Mouse (Mus musculus) liver, adult (tissue): ENCODE measurements around the gene Hp1bp3.

Experiments used
- GATA4 ChIP-seq: IDR thresholded peaks from 2 replicates; pipeline ENCODE4 v1.6.1; 2014; ENCODE audit warnings: mild to moderate bottlenecking, low read length; ENCODE audit not compliant: insufficient replicate concordance

The Hp1bp3 gene

GRCm38 (mm10) chr4:138216200-138216890 is at the start of gene Hp1bp3:
Hp1bp3 (plus strand) TSS chr4:138216296.
- TF ChIP-seq GATA4: no peak

- TF ChIP-seq GATA4: no peak
These were observed 49.6 kb upstream of the Hp1bp3 start for GRCm38 (mm10) chr4:138166519-138166918.

- no peak for TF ChIP-seq GATA4
These were observed 47.9 kb upstream of the Hp1bp3 start for GRCm38 (mm10) chr4:138168162-138168561.

GRCm38 (mm10) chr4:138169420-138169819 is 46.7 kb upstream of the Hp1bp3 start:
- no peak for TF ChIP-seq GATA4

GRCm38 (mm10) chr4:138172686-138173085 is 43.4 kb upstream of the Hp1bp3 start:
- TF ChIP-seq GATA4: no peak

- no peak for TF ChIP-seq GATA4
These were observed 36.7 kb upstream of the Hp1bp3 start for GRCm38 (mm10) chr4:138179391-138179790.

GRCm38 (mm10) chr4:138180719-138181118 is 35.4 kb upstream of the Hp1bp3 start:
- no peak for TF ChIP-seq GATA4

GRCm38 (mm10) chr4:138184056-138184455 is 32.0 kb upstream of the Hp1bp3 start:
- no peak for TF ChIP-seq GATA4

GRCm38 (mm10) chr4:138184573-138184981 is 31.5 kb upstream of the Hp1bp3 start:
- TF ChIP-seq GATA4: peak; percentile 99

- TF ChIP-seq GATA4: no peak
These were observed 30.1 kb upstream of the Hp1bp3 start for GRCm38 (mm10) chr4:138185961-138186360.

GRCm38 (mm10) chr4:138187995-138188394 is 28.1 kb upstream of the Hp1bp3 start:
- no peak for TF ChIP-seq GATA4

GRCm38 (mm10) chr4:138192561-138192960 is 23.5 kb upstream of the Hp1bp3 start:
- TF ChIP-seq GATA4: no peak

- no peak for TF ChIP-seq GATA4
These were observed 15.3 kb upstream of the Hp1bp3 start for GRCm38 (mm10) chr4:138200769-138201168.

GRCm38 (mm10) chr4:138201696-138202095 is 14.4 kb upstream of the Hp1bp3 start:
- no peak for TF ChIP-seq GATA4

GRCm38 (mm10) chr4:138210116-138210515 is 6.0 kb upstream of the Hp1bp3 start:
- no peak for TF ChIP-seq GATA4

GRCm38 (mm10) chr4:138213861-138214260 is 2.2 kb upstream of the Hp1bp3 start:
- TF ChIP-seq GATA4: no peak

- no peak for TF ChIP-seq GATA4
These were observed 361 bp upstream of the Hp1bp3 start for GRCm38 (mm10) chr4:138215671-138216199.

GRCm38 (mm10) chr4:138216891-138217392 is 846 bp downstream of the Hp1bp3 start:
- no peak for TF ChIP-seq GATA4
